Mouse (Mus musculus) layer of hippocampus, adult 11-12 months (tissue): ENCODE data around the gene Wbp2.
"Not testable (repeated sequence)": the region's sequence is repeated elsewhere in the genome, so short reads cannot be mapped to it uniquely, and the experiment has no call there.

ENCODE experiments used
- DNase-seq: peaks from one replicate; pipeline ENCODE4 v3.0.0; 2022; ENCODE audit warnings: low spot score

The Wbp2 gene

DNA sequence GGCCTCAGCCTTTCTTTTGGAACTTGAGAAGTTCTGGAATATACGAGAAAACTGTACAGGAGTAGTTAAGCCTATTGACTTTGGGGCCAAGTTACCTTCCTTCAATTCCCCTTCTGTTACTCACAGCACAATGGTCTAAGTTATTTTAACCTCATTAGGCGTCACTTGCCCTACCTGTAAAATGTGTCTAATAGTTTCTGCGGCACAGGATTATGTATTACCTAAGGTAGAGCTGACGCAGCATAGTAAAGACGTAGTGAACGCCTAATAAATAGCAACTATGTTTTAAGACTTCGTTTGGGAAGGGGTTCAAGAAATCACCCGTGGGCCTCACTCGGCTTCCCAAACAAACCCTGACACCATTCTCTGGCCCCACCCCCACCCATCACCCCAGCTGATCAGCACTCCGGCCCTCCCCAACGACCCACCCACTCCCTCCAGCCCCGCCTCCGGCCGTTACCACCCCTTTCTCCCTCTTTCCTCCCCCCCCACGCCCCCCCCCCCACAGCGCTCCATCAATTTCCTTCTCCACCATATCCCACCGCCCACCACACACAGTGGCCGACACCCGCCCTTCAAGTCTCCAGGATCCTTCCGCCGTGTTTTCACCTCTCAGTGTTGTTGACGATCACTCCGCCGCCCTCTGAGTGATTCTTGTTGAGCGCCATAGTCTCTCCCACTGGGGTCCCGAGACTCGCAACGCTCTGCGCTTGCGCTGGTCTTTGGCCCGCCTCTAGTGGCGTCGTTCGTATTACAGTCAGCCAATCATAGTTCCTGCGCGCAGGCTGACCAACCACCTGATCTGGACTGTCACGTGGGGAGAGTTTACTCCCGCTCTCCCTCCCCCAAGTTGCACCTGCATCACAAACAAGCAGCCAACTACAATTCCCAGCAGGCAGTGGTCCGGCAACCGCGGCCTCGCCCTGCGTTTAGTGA is at the start of gene Wbp2:
TSS of gene Wbp2 (minus strand) at position 738 of the 936 bp plus-strand sequence.
- peak; percentile 99 for DNase-seq

DNA sequence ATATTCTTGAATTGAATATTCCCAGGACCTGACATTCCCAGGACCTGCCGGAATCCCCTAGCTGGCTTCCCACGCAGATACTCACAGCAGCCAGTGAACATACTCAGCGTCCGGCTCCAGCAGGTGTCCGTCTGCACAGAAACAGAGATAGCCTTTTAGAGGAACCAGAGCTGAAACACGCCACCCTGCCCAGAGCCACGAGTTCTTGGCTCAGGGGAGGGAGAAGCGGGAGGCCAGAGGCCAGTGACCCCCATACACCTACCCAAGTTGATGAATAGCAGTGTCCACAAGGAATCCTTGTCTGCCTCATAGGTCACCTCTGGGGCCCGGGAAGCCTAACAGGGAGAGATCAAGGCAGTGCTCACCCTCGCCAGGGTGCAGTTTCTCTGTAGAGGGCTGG is 47.4 kb upstream of the Wbp2 start:
- DNase-seq: no peak

- no peak for DNase-seq
Observed at GRCm38 (mm10) chr11:116133497-116133896, 46.7 kb upstream of the Wbp2 start.

DNA sequence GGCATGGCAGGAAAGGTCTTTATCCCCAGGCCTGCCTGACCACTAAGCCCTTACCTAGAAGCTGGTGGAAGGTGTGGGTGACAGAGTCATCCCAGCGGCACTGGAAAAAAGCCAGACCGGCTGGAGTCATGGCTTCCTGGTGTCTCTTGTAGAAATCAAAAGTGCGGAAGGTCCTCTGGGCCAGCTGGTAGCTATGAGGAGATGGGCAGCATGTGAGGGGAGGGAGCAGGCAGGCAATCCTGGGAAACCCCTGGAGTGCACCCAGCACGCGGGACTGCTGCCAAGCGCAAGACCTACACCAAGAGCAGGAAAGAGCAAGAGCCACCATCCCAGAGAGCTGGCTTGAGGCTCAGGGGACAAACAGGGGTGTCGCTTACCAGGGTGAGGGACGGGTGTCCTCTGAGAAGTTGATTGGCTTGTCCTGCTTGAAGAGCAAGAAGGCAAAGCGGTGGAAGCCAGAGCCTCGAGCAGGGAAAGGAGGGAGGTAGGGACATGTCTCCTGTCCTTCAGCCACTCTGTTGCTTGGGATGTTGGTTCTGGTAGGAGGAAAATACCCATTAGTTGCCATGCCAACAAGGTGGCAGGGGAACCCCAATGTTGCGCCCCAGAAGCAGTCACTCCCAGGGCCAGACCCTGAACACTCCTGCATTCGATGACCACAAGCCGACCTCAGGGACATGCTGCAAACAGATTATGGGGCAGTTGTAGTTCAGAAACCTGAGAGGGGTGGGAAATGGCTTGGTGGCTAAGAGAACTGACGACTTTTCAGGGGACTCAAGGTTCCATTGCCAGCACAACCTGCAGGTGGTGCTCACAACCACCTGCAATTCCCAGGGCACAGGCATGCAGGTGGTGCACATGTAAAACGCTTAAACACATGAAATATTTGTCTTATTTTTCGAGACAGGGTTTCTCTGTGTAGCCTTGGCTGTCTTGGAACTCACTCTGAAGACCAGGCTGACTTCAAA is 45.9 kb upstream of the Wbp2 start:
- no peak for DNase-seq

DNA sequence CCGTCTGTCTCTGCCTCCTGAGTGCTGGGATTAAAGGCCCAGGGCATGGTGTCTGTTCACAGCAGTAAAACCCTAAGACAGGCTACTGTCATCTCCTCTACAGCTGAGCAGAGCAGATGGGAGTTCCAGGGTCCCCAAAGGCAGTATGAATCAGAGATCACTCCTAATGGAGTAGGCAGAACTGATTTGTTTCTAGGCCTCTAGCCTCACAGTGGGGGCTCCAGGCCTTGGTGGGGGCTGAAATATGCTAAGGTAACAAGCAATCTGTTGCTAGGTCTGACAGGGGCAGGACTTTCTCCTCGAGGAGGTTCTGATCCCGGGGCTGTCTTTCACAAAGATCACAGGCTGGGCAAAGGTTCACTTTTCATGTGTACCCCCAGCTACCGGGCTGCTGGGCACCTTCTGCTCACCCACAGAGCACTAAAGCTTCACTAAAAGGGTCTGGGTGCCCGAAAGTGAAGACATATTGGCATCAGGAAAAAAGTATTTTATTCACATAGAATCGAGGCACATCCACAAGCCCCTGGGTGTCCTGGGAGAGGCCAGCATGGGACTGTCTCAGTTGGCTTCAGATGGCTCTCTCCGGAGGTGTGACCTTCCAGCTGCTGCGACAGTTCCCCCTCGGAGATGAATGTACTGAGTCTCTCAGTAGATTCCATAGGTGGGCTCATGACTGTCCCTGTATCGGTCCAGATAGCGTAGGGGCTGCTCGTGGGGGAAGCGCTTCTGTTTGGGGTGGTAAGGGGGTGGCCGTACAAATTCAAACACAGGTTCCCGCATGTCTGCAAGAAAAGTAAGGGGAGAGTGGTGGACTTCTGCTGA is 44.8 kb upstream of the Wbp2 start:
- DNase-seq: no peak

- DNase-seq: peak; percentile 90
Observed at GRCm38 (mm10) chr11:116130488-116131205, 43.9 kb upstream of the Wbp2 start, which contains the start of gene Trim65. Gene Trim65 (minus strand): TSS chr11:116131128.

DNA sequence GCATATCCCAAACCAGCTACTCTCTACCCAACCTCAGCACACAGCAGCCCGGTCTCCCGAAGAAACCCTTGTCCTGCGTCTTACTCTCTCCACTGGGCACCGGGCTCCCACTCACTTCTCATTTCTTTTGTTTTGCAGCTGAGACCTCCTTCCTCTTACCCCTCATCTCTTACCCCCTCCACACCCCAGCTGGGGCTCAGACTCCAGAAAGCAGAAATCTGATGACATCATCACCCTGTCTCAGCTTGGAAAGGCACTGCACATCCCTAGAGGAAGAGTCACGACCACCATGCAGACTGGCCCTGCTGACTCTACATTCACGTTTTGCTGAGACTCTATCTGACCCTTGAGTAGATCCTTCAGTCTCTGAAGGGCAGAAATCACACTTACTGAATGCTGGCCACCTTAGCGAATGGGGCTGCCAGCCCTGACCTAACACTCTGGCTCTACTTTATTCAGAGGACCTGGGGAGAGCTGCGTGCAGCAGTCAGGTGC is 43.2 kb upstream of the Wbp2 start:
- no peak for DNase-seq

DNA sequence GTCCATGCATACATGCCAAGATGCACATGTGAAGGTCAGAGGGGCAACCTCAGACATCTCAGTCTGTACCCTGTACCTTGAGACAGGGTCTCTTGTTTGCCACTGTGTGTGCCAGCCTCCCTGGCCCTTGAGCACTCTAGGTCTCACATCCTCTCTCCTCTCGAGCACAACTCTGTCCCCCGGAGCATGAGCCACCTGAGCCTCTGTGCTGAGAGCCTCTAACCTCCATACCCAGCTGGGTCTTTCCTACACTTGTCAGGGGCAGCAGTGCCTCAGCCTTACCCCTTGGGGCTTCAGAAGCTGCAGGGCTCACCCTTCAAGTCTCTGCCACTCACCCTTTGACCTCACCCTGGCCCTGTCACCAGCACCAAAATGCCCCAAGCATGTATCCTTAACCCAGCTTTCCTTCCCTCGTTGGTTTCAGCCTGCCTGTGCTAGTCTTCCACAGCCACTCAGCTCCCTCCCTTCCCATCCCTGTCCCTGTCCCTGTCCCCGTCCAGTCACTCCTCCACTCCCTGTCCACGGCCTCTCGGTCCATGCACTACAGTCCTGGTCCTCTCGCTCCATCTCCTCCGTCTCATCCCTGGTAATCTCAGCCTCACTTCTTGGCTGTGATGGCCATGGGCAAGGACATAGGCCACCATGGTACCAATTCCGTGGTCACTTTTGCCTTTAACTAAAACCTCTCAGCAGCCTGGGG is 42.4 kb upstream of the Wbp2 start:
- no peak for DNase-seq

DNA sequence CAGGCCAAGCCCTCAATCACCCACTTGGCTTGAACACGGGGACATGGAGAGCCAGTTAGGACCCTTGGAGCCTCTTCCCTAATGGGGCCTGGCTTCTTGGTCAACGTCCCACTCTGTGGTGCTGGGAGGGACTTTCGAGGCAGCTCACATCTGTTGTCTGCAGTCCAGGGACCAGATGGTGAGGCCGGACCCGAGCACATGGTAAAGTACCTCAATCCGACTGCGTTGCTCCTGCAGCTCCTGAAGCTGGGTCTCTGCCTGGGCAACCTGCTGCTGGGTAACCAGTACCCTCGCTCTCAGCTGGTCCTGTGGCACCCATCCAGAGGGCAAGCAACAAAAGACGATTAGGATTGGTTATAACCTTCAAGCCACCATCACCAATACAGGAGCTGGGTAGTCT is 41.2 kb upstream of the Wbp2 start:
- DNase-seq: no peak

GRCm38 (mm10) chr11:116127156-116127980 is 40.6 kb upstream of the Wbp2 start, which contains the start of gene Trim47:
Gene Trim47 (minus strand): TSS chr11:116127210.
- no peak for DNase-seq

- no peak for DNase-seq
Observed at GRCm38 (mm10) chr11:116126261-116126660, 39.5 kb upstream of the Wbp2 start.

DNA sequence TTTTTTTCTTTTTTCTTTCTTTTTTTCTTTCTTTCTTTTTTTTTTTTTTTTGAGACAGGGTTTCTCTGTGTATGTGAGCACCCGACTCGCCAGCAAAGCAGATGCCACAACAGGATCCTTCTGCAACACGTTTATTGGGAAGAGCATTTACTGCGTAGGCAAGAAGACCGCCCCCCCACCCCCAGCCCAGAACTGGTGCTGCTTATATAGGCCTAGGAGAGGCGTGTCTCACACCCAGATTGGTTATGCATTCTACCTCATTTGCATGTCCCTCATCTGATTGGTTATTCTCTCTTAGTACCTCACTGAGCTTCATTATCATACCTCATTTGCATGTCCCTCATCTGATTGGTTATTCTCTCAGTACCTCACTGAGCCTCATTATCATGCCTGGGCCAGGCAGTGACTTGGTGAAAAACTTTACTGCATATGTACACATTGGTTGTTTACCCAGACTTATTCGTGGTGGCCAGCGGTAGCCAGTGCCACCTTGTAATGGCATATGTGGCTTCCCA is 35.0 kb upstream of the Wbp2 start:
- not testable (repeated sequence) for DNase-seq

- no peak for DNase-seq
Observed at GRCm38 (mm10) chr11:116117819-116118218, 31.0 kb upstream of the Wbp2 start.

- DNase-seq: no peak
Observed at GRCm38 (mm10) chr11:116117241-116117640, 30.4 kb upstream of the Wbp2 start.

GRCm38 (mm10) chr11:116111611-116112203 is 24.9 kb upstream of the Wbp2 start:
- DNase-seq: no peak

DNA sequence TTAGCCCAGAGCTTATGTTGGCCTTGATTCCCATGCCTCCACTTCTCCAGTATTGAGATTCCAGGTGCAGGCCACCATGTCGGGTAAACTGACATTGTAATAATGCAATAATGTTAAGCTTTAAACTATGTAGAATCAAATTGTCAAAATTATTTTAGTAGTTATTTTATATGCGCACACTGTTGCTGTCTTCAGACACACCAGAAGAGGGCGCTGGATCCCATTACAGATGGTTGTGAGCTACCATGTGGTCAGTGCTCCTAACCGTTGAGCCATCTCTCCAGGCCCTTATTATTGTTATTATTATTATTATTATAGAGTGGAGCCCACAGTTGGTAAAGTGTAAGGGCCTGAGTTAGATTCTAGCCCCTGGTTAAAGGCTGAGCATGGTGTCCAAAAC is 24.3 kb upstream of the Wbp2 start:
- no peak for DNase-seq

GRCm38 (mm10) chr11:116110540-116110939 is 23.7 kb upstream of the Wbp2 start:
- DNase-seq: no peak

GRCm38 (mm10) chr11:116110131-116110530 is 23.3 kb upstream of the Wbp2 start:
- no peak for DNase-seq
